Mouse (Mus musculus) myocyte (in vitro differentiated cells): ENCODE data around the gene Entpd8. TPM values are rescaled to one million over a fixed set of nuclear protein-coding genes. Genes with fewer than 3 reads are reported as not detected.

Experiments used
- H3K27me3 ChIP-seq: one replicate; pipeline ENCODE4 v1.6.1; 2011; ENCODE audit not compliant: control insufficient read depth, insufficient read depth, insufficient read length
- H3K36me3 ChIP-seq: one replicate; pipeline ENCODE4 v1.6.1; 2011; ENCODE audit not compliant: control insufficient read depth, insufficient read depth
- H3K4me2 ChIP-seq: one replicate; pipeline ENCODE4 v1.6.1; 2011; ENCODE audit warnings: low read depth, control low read depth
- H3K4me3 ChIP-seq: one replicate; pipeline ENCODE4 v1.5.1; 2011; ENCODE audit warnings: mild to moderate bottlenecking, control low read depth, moderate library complexity
- H3K79me2 ChIP-seq: one replicate; pipeline ENCODE4 v1.6.1; 2011; ENCODE audit not compliant: control insufficient read depth, insufficient read depth
- H3ac ChIP-seq: one replicate; pipeline ENCODE4 v1.6.1; 2011; ENCODE audit not compliant: control insufficient read depth, insufficient read length
- CEBPB ChIP-seq: IDR thresholded peaks from 2 replicates; pipeline ENCODE4 v1.6.1; 2011; ENCODE audit warnings: mild to moderate bottlenecking, moderate library complexity; ENCODE audit not compliant: poor library complexity, insufficient read depth, severe bottlenecking
- E2F4 ChIP-seq: IDR thresholded peaks from one replicate; pipeline ENCODE4 v1.6.1; 2011; ENCODE audit warnings: mild to moderate bottlenecking, control low read depth, moderate library complexity; ENCODE audit not compliant: insufficient read depth
- MAX ChIP-seq: IDR thresholded peaks from one replicate; pipeline ENCODE4 v1.6.1; 2011; ENCODE audit warnings: low read depth, mild to moderate bottlenecking, control low read depth
- MYOD1 ChIP-seq, 3 experiments: IDR thresholded peaks; one replicate each; pipeline ENCODE4 v1.6.1; 2011; ENCODE audit warnings: control low read depth in 2 of 3, low read depth in 2 of 3, mild to moderate bottlenecking in 2 of 3, moderate library complexity in 1 of 3; ENCODE audit not compliant: insufficient read length in 2 of 3, control insufficient read depth in 1 of 3
- MYOG ChIP-seq, 3 experiments: IDR thresholded peaks; one replicate each; pipeline ENCODE4 v1.6.1; 2011; ENCODE audit warnings: control low read depth in 2 of 3, low read depth in 2 of 3, mild to moderate bottlenecking in 2 of 3; ENCODE audit not compliant: insufficient read length in 2 of 3, control insufficient read depth in 1 of 3, insufficient read depth in 1 of 3
- POLR2A ChIP-seq: IDR thresholded peaks from one replicate; pipeline ENCODE4 v1.6.1; 2011; ENCODE audit warnings: low read depth, mild to moderate bottlenecking, control low read depth, moderate library complexity; ENCODE audit not compliant: insufficient read length
- POLR2AphosphoS2 ChIP-seq: IDR thresholded peaks from one replicate; pipeline ENCODE4 v1.6.1; 2011; ENCODE audit warnings: low read depth, control low read depth; ENCODE audit not compliant: insufficient read length
- REST ChIP-seq: IDR thresholded peaks from one replicate; pipeline ENCODE4 v1.6.1; 2011; ENCODE audit warnings: mild to moderate bottlenecking, control low read depth, moderate library complexity; ENCODE audit not compliant: insufficient read depth, insufficient read length
- SRF ChIP-seq: IDR thresholded peaks from one replicate; pipeline ENCODE4 v1.6.1; 2011; ENCODE audit warnings: low read depth; ENCODE audit not compliant: control insufficient read depth, insufficient read length
- TCF12 ChIP-seq: IDR thresholded peaks from one replicate; pipeline ENCODE4 v1.6.1; 2011; ENCODE audit warnings: mild to moderate bottlenecking, control low read depth; ENCODE audit not compliant: poor library complexity, insufficient read depth, severe bottlenecking
- TCF3 ChIP-seq: IDR thresholded peaks from one replicate; pipeline ENCODE4 v1.6.1; 2011; ENCODE audit warnings: low read depth, control low read depth; ENCODE audit not compliant: insufficient read length
- USF1 ChIP-seq: IDR thresholded peaks from one replicate; pipeline ENCODE4 v1.6.1; 2011; ENCODE audit warnings: low read depth, mild to moderate bottlenecking, control low read depth, moderate library complexity
- polyA plus RNA-seq: library from polyadenylated mRNA; unstranded; fragments of >200 nt; fragmentation: generic; extraction: Trizol; gene quantifications from one replicate; pipeline ENCODE4 v1.2.1, GENCODE M21; 2012; ENCODE audit warnings: missing spikeins

Gene Entpd8
- polyA plus RNA-seq, 1 experiment: not detected

DNA sequence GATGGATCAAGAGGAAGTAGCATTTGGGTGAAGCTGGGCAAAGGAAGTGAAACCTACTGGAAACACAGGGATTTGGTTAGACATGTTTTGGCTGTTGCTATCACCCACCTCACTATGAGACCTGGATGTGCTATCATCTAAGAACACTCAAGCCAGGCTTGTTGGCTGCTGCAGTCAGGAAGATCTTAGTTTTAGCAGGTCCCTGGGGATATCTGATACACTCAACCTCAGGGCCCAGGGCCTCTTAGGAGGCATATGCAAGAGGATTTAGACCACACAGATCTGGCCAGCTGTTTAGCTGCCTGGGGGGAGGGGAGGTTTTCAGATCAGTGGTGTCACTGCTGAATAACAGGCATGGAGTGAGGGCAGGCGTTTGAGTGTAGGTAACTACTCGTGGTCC, 35.3 kb downstream of the Entpd8 start:
- TF ChIP-seq MYOD1 (IDR thresholded peaks at IDR 0.05; ENCODE audit: control insufficient read depth in 1 of 3, insufficient read length in 2 of 3, low read depth in 2 of 3): peak in 1 of 3 experiments; percentile 33
- no peak for TF ChIP-seq USF1
- TF ChIP-seq MYOG (IDR thresholded peaks at IDR 0.05; ENCODE audit: control insufficient read depth in 1 of 3, insufficient read depth in 1 of 3, insufficient read length in 2 of 3, low read depth in 2 of 3): peak in 1 of 3 experiments; percentile 21
- TF ChIP-seq CEBPB: no peak

DNA sequence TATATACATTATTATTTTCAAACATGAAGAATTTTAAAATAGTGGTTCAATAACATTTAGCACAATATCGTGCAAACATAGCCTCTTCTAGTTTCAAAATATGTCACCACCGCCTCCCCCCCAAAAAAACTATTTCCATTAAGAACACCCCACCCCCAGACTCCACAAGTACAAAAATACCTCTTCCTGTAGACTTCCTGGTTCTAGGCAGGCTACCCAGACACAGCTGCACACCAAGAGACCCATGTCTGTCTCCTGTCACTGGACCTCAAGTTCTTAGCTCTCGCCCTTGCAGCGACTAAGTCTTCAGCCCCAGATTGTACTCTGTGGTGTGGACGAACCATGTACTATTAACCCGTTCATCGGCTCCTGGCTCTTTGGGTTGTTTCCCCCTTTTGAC, 40.9 kb downstream of the Entpd8 start:
- H3K79me2 ChIP-seq: no peaks in the 10 kb centered on the region
- H3K27me3 ChIP-seq: no peaks in the 10 kb centered on the region
- H3ac ChIP-seq: no peak overlapping the region
- no peak overlapping the region for H3K4me3 ChIP-seq
- no peaks in the 10 kb centered on the region for H3K36me3 ChIP-seq
- TF ChIP-seq MYOD1 (IDR thresholded peaks at IDR 0.05; ENCODE audit: control insufficient read depth in 1 of 3, insufficient read length in 2 of 3, low read depth in 2 of 3): no peak
- no peak for TF ChIP-seq POLR2AphosphoS2
- TF ChIP-seq MYOG (IDR thresholded peaks at IDR 0.05; ENCODE audit: control insufficient read depth in 1 of 3, insufficient read depth in 1 of 3, insufficient read length in 2 of 3, low read depth in 2 of 3): no peak
- no peak for TF ChIP-seq REST
- no peak for TF ChIP-seq CEBPB
- no peak for TF ChIP-seq MAX
- TF ChIP-seq TCF3: no peak
- H3K4me2 ChIP-seq: no peak overlapping the region

More for the DNA sequence above, 35.3 kb downstream of the Entpd8 start:
- Histone ChIP-seq H3ac (no peak overlapping the region), H3K79me2 (no peaks in the 10 kb centered on the region), H3K36me3 (no peaks in the 10 kb centered on the region), H3K4me3 (no peak overlapping the region), H3K4me2 (peak overlapping the region; percentile 19), H3K27me3 (no peaks in the 10 kb centered on the region)

DNA sequence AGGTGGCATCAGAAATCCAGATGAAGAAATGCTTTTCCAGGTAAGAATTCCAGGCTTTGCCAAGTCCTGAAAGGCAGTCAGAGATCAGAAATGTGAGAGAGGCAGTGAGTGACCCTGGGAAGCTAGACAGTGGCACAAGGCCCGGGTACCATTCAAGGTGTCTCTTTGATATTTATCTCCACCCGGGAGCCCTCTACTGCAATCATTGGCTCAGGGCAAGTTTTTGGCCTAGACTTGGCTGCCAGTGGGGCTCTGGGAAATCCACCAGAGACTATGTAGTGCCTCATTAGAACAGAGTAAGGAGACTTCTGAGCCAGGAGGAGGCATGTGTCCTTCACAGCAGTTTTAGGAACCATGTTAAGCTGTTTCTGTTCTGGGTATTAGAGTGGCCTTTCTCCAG, 42.6 kb downstream of the Entpd8 start:
- Histone ChIP-seq H3K4me3 (no peak overlapping the region), H3ac (no peak overlapping the region), H3K79me2 (no peaks in the 10 kb centered on the region), H3K4me2 (no peak overlapping the region), H3K36me3 (no peaks in the 10 kb centered on the region), H3K27me3 (no peaks in the 10 kb centered on the region)
- TF ChIP-seq TCF3 (no peak), MYOD1 (IDR thresholded peaks at IDR 0.05; ENCODE audit: control insufficient read depth in 1 of 3, insufficient read length in 2 of 3, low read depth in 2 of 3) (no peak), POLR2A (no peak), USF1 (no peak), TCF12 (no peak), MAX (no peak), POLR2AphosphoS2 (no peak), E2F4 (no peak), CEBPB (no peak), MYOG (IDR thresholded peaks at IDR 0.05; ENCODE audit: control insufficient read depth in 1 of 3, insufficient read depth in 1 of 3, insufficient read length in 2 of 3, low read depth in 2 of 3) (no peak), REST (no peak), SRF (no peak)

- Histone ChIP-seq H3K27me3 (no peaks in the 10 kb centered on the region), H3ac (no peak overlapping the region), H3K4me2 (no peak overlapping the region), H3K79me2 (no peaks in the 10 kb centered on the region), H3K4me3 (no peak overlapping the region), H3K36me3 (no peaks in the 10 kb centered on the region)
- TF ChIP-seq TCF12: no peak
- no peak for TF ChIP-seq REST
- no peak for TF ChIP-seq TCF3
- TF ChIP-seq MAX: no peak
- no peak for TF ChIP-seq MYOD1 (IDR thresholded peaks at IDR 0.05; ENCODE audit: control insufficient read depth in 1 of 3, insufficient read length in 2 of 3, low read depth in 2 of 3)
- TF ChIP-seq SRF: no peak
- TF ChIP-seq USF1: no peak
- no peak for TF ChIP-seq CEBPB
- no peak for TF ChIP-seq E2F4
- no peak for TF ChIP-seq POLR2AphosphoS2
- no peak for TF ChIP-seq POLR2A
- TF ChIP-seq MYOG (IDR thresholded peaks at IDR 0.05; ENCODE audit: control insufficient read depth in 1 of 3, insufficient read depth in 1 of 3, insufficient read length in 2 of 3, low read depth in 2 of 3): no peak
These were observed 43.4 kb downstream of the Entpd8 start for GRCm38 (mm10) chr2:25123527-25123926.

- TF ChIP-seq CEBPB (no peak), MAX (no peak), E2F4 (no peak), MYOG (IDR thresholded peaks at IDR 0.05; ENCODE audit: control insufficient read depth in 1 of 3, insufficient read depth in 1 of 3, insufficient read length in 2 of 3, low read depth in 2 of 3) (no peak)
- no peak overlapping the region for H3K4me3 ChIP-seq
- H3K27me3 ChIP-seq: no peaks in the 10 kb centered on the region
- no peaks in the 10 kb centered on the region for H3K79me2 ChIP-seq
- no peak overlapping the region for H3ac ChIP-seq
- no peaks in the 10 kb centered on the region for H3K36me3 ChIP-seq
- no peak overlapping the region for H3K4me2 ChIP-seq
These were observed 44.3 kb downstream of the Entpd8 start for GRCm38 (mm10) chr2:25124411-25124810.
